Mouse (Mus musculus): Measurements from ENCODE around the gene Hoxa9.

DNA sequence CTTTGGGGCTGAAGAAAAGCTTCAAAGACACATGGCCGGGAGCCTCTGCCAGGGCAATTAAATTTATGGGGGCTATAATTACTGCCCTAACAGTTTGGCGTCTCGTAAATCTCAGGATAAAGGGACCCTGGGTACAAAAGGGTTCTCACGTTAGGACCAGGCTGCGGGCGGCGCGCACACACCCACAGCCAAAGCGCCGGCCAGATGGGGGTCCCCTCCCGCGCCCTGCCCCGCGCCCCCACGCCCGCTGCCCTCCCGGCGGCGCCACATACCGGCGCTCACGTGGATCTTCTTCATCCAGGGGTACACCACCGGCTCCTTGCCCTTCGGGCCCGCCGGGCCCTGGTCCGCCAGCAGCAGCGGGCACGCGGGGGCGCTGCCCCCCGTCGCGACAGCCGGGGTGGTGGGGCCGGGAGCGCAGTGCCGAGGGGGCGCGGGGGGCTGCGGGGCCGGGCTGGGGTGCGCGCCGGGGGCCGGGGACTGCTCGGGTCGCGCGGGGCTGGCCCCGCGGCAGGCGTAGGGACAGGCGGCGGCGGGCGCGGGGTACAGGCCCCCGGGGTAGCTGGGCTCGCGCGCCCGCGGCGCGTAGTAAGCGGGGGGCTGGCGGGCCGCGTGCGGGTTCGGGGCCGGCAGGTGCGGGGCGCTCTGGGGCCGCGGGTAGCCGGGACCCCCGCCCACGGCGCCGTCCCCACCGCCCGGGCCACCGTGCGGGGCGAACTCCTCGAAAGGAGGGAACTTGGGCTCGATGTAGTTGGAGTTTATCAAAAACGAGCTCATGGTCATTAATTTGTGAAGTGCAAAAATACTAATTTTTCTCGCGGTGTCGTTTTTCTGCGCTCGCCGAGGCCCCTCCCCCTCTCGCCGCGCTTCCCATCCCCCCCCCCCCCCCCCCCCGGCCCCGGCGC lies 39.7 kb downstream of the Hoxa9 start, which contains the start of gene Hoxa4:
- TF ChIP-seq CTCF (conservative IDR thresholded peaks at IDR 0.05; ENCODE audit: low read length) (no peak), NANOG (IDR thresholded peaks at IDR 0.05; ENCODE audit: borderline replicate concordance, low read length) (no peak), POU5F1 (IDR thresholded peaks at IDR 0.05; ENCODE audit: borderline replicate concordance, low read length) (no peak)
